Mouse (Mus musculus): Measurements from ENCODE around the gene Pcolce. TPM values are rescaled to one million over a fixed set of nuclear protein-coding genes. Genes with fewer than 3 reads are reported as not detected.

Gene Pcolce
- polyA plus RNA-seq, 1 experiment = 17.0 TPM

Other genes starting within 250 kb of the Pcolce start
- 0.20 and 0.29 TPM in 2 replicates for gene Zan, start 136.7 kb downstream of the Pcolce start, polyA plus RNA-seq (2012; rRNA removed)
- 51.7 and 52.3 TPM in 2 replicates for gene Pop7, start 111.3 kb downstream of the Pcolce start, polyA plus RNA-seq (2012; rRNA removed)
- 51.1 and 56.4 TPM in 2 replicates for gene Gigyf1, start 95.2 kb downstream of the Pcolce start, polyA plus RNA-seq (2012; rRNA removed)
- gene Epo, start 80.5 kb downstream of the Pcolce start, polyA plus RNA-seq (2012; rRNA removed) = not detected in 2 replicates
- gene Gnb2, start 80.3 kb downstream of the Pcolce start, polyA plus RNA-seq (2012; rRNA removed) = 635 and 662 TPM in 2 replicates
- 184 and 199 TPM in 2 replicates for gene Actl6b, start 60.3 kb downstream of the Pcolce start, polyA plus RNA-seq (2012; rRNA removed)
- 14.1 and 14.5 TPM in 2 replicates for gene Tfr2, start 43.9 kb downstream of the Pcolce start, polyA plus RNA-seq (2012; rRNA removed)
- gene Mospd3, start 12.7 kb downstream of the Pcolce start, polyA plus RNA-seq (2012; rRNA removed) = 46.1 and 59.6 TPM in 2 replicates
- 0.30 and 0.36 TPM in 2 replicates for gene Fbxo24, start 15.2 kb upstream of the Pcolce start, polyA plus RNA-seq (2012; rRNA removed)
- 15.6 and 19.9 TPM in 2 replicates for gene Lrch4, start 15.3 kb upstream of the Pcolce start, polyA plus RNA-seq (2012; rRNA removed)
- gene Gm20605, start 15.4 kb upstream of the Pcolce start, polyA plus RNA-seq (2012; rRNA removed) = 13.3 and 14.4 TPM in 2 replicates
- gene Sap25, start 27.6 kb upstream of the Pcolce start, polyA plus RNA-seq (2012; rRNA removed) = 27.8 and 34.4 TPM in 2 replicates
- 0.48 and 0.86 TPM in 2 replicates for gene Irs3, start 31.9 kb upstream of the Pcolce start, polyA plus RNA-seq (2012; rRNA removed)
- 32.4 and 32.9 TPM in 2 replicates for gene Agfg2, start 70.9 kb upstream of the Pcolce start, polyA plus RNA-seq (2012; rRNA removed)
- gene Nyap1, start 127.8 kb upstream of the Pcolce start, polyA plus RNA-seq (2012; rRNA removed) = 55.0 and 60.9 TPM in 2 replicates
- gene Tsc22d4, start 131.9 kb upstream of the Pcolce start, polyA plus RNA-seq (2012; rRNA removed) = 273 and 360 TPM in 2 replicates
- gene Ppp1r35, start 165.1 kb upstream of the Pcolce start, polyA plus RNA-seq (2012; rRNA removed) = 24.2 and 25.9 TPM in 2 replicates
- gene Mepce, start 173.9 kb upstream of the Pcolce start, polyA plus RNA-seq (2012; rRNA removed) = 39.1 and 42.6 TPM in 2 replicates
- 14.1 and 15.3 TPM in 2 replicates for gene Zcwpw1, start 174.0 kb upstream of the Pcolce start, polyA plus RNA-seq (2012; rRNA removed)
- gene Pilra, start 222.5 kb upstream of the Pcolce start, polyA plus RNA-seq (2012; rRNA removed) = 0.86 and 0.98 TPM in 2 replicates
- gene Pilrb1, start 244.3 kb upstream of the Pcolce start, polyA plus RNA-seq (2012; rRNA removed) = 0.20 TPM in 1 of 2 replicates, not detected in the other

All from frontal cortex, adult 2 months (tissue).